Mouse (Mus musculus) heart, postnatal 14 days (tissue): ENCODE results near the gene Prdm8. TPM values are rescaled to one million over a fixed set of nuclear protein-coding genes. Genes with fewer than 3 reads are reported as not detected.

Experiments
- total RNA-seq, 2 experiments: library from RNA; stranded (reverse); gene quantifications; 2 replicates each; pipeline ENCODE4 v1.2.3; 2021

The Prdm8 gene
- total RNA-seq, 2 experiments from 2014 or later: 0.29 to 0.36 TPM

Other genes with a start within 250 kb of the Prdm8 start
- gene Antxr2, start 136.2 kb upstream of the Prdm8 start, total RNA-seq: 10 to 100 TPM; 69.3 to 73.9 TPM
- gene Fgf5, start 87.0 kb downstream of the Prdm8 start, total RNA-seq: not detected
- not detected for gene Cfap299, start 162.1 kb downstream of the Prdm8 start, total RNA-seq